Mouse (Mus musculus) midbrain, embryonic 16.5 days (tissue): ENCODE results near the gene Mier1. TPM values are rescaled to one million over a fixed set of nuclear protein-coding genes. Genes with fewer than 3 reads are reported as not detected.

Experiments
- ATAC-seq: fragments of 200-750 bp; cut with Nextera tagmentation; 2 replicates; pipeline ENCODE4 v1.8.0; 2017; ENCODE audit warnings: moderate TSS enrichment
- H3K27ac ChIP-seq: fragments of 300-500 bp; sonication (generic); 2 replicates; pipeline ENCODE4 v1.5.1; 2014; ENCODE audit warnings: mild to moderate bottlenecking, low read length, mixed read lengths
- H3K27me3 ChIP-seq: fragments of 300-500 bp; sonication (generic); 2 replicates; pipeline ENCODE4 v1.6.1; 2014; ENCODE audit warnings: low read depth, low read length, mixed read lengths; ENCODE audit not compliant: control insufficient read depth, insufficient read depth
- H3K36me3 ChIP-seq: fragments of 300-500 bp; sonication (generic); 2 replicates; pipeline ENCODE4 v1.6.1; 2014; ENCODE audit warnings: mild to moderate bottlenecking, low read length, moderate library complexity, mixed read lengths; ENCODE audit not compliant: control insufficient read depth, insufficient read depth
- H3K4me1 ChIP-seq: fragments of 300-500 bp; sonication (generic); 2 replicates; pipeline ENCODE4 v1.6.1; 2014; ENCODE audit warnings: mild to moderate bottlenecking, low read length, mixed read lengths; ENCODE audit not compliant: control insufficient read depth, insufficient read depth
- H3K4me2 ChIP-seq: fragments of 300-500 bp; sonication (generic); 2 replicates; pipeline ENCODE4 v1.6.1; 2014; ENCODE audit warnings: mild to moderate bottlenecking, low read length, mixed read lengths
- H3K4me3 ChIP-seq: fragments of 300-500 bp; sonication (generic); 2 replicates; pipeline ENCODE4 v1.5.1; 2014; ENCODE audit warnings: low read depth, mild to moderate bottlenecking, low read length, moderate library complexity, mixed read lengths
- H3K9ac ChIP-seq: fragments of 300-500 bp; sonication (generic); 2 replicates; pipeline ENCODE4 v1.6.1; 2014; ENCODE audit warnings: low read depth, low read length, mixed read lengths
- H3K9me3 ChIP-seq: fragments of 300-500 bp; sonication (generic); replicated peaks from 2 replicates; pipeline ENCODE4 v1.6.1; 2014; ENCODE audit warnings: mild to moderate bottlenecking, low read length, mixed read lengths; ENCODE audit not compliant: control insufficient read depth, poor library complexity, severe bottlenecking
- WGBS: fragments of 180-500 bp; shearing (Covaris S2); extraction: QIAGEN DNeasy Blood & Tissue Kit; methylation state at CpG from one replicate; pipeline ENCODE4 v1.1.7; 2014; 5-methylcytosine and 5-hydroxymethylcytosine counted together
- polyA plus RNA-seq: library from polyadenylated mRNA; unstranded; fragments of >200 nt; fragmentation: Nextera tagmentation; extraction: Ambion mirVana; gene quantifications from 2 replicates; pipeline ENCODE4 v1.2.1, GENCODE M21; 2015

Gene Mier1
- polyA plus RNA-seq, result 26.7 and 34.4 TPM in 2 replicates

DNA sequence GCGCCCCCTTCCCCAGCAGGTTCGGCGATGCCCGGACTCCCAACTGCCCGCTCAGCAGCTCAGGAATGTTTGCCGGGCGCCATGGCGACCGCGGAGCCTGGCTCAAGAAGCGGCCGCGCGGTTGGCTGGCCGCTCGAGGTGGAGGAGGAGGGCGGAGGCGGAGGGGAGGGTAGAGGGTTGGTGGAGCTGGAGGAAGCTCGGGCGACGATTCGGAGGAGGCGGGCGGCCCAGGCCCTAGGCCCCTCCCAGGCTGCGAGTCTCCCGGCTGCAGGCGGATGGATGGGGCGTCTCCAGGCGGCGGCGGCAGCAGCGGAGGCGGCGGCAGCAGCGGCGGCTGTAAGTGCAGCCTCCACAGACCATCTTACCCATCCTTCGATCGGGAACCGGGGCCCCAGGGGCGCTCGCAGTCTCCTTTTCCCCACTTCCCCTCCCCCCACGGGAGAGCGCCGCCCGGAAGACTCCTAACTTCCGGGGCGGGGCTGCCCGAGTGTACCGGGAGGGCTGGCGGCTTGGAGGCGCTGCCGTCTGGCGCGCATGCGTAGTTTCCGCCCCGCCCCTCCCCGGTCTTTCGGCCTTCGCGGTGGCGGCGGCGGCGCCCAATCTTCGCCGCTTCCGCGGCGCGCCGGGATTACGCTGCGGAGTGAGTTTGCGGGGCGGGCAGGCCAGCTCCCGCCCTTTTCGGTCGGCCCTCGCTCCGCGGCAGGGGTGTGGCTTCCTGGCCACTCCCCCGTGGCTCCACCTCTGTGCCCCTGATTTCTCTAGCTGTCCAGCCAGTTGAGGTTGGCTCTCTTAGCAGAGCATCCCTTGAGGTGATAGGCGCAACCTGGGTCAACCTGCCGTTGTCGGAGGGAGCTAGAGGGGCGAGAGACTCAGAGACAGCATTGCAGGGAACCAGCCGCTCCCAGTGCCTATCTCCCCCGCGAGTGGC, at the start of gene Mier1, which contains the start of gene Wdr78:
Mier1 (plus strand) TSS at position 207 of the 928 bp plus-strand sequence.
Wdr78 (minus strand) TSS at position 372 of the 928 bp plus-strand sequence.
- Histone ChIP-seq H3K27me3 (no peaks in the 10 kb centered on the region), H3K4me3 (peak within 1 kb of the TSS; percentile 86), H3K36me3 (no peaks in the 10 kb centered on the region), H3K9ac (peak within 1 kb of the TSS; percentile 95), H3K9me3 (no peaks in the 10 kb centered on the region), H3K27ac (peak within 1 kb of the TSS; percentile 100), H3K4me2 (peak within 1 kb of the TSS; percentile 77), H3K4me1 (peaks cover 33% of the 10 kb centered on the region)
- peak; percentile 100 for ATAC-seq
- WGBS, result under 1% methylated on average over 79 of the region's 90 CpGs

- Histone ChIP-seq H3K27me3 (no peaks in the 10 kb centered on the region), H3K4me2 (no peak overlapping the region), H3K27ac (no peak overlapping the region), H3K9me3 (no peaks in the 10 kb centered on the region), H3K4me3 (no peak overlapping the region), H3K4me1 (peaks cover 4% of the 10 kb centered on the region; the same call in 1 of the 2 replicates), H3K9ac (no peak overlapping the region), H3K36me3 (peaks cover 3% of the 10 kb centered on the region; the same call in 1 of the 2 replicates)
- ATAC-seq, result no peak
- 80% methylated on average over 2 of the region's 2 CpGs for WGBS
Observed at GRCm38 (mm10) chr4:103064421-103064820, 49.8 kb upstream of the Mier1 start.

GRCm38 (mm10) chr4:103064976-103065375, 49.2 kb upstream of the Mier1 start:
- no peaks in the 10 kb centered on the region for H3K9me3 ChIP-seq
- no peaks in the 10 kb centered on the region for H3K27me3 ChIP-seq
- H3K9ac ChIP-seq, result no peak overlapping the region
- peaks cover 4% of the 10 kb centered on the region; the same call in 1 of the 2 replicates for H3K4me1 ChIP-seq
- H3K36me3 ChIP-seq, result no peaks in the 10 kb centered on the region
- H3K4me2 ChIP-seq, result no peak overlapping the region
- no peak overlapping the region for H3K27ac ChIP-seq
- no peak for ATAC-seq
- H3K4me3 ChIP-seq, result no peak overlapping the region
- WGBS, result 84% methylated on average over 5 of the region's 5 CpGs

- Histone ChIP-seq H3K4me3 (no peak overlapping the region), H3K4me1 (peaks cover 4% of the 10 kb centered on the region; the same call in 1 of the 2 replicates), H3K27me3 (no peaks in the 10 kb centered on the region), H3K36me3 (no peaks in the 10 kb centered on the region), H3K27ac (no peak overlapping the region), H3K4me2 (no peak overlapping the region), H3K9me3 (no peaks in the 10 kb centered on the region), H3K9ac (no peak overlapping the region)
- peak; percentile 39; the same call in 1 of the 2 replicates for ATAC-seq
- 31% methylated on average over 6 of the region's 6 CpGs for WGBS
Observed at GRCm38 (mm10) chr4:103067906-103068655, 46.1 kb upstream of the Mier1 start.

- Histone ChIP-seq H3K9ac (no peak overlapping the region), H3K27me3 (no peaks in the 10 kb centered on the region), H3K4me1 (peaks cover 4% of the 10 kb centered on the region; the same call in 1 of the 2 replicates), H3K4me2 (no peak overlapping the region), H3K27ac (no peak overlapping the region), H3K9me3 (no peaks in the 10 kb centered on the region), H3K36me3 (no peaks in the 10 kb centered on the region), H3K4me3 (no peak overlapping the region)
- no peak for ATAC-seq
- WGBS, result 70% methylated on average over 3 of the region's 3 CpGs
Observed at GRCm38 (mm10) chr4:103070631-103071030, 43.6 kb upstream of the Mier1 start.

GRCm38 (mm10) chr4:103085237-103085636, 29.0 kb upstream of the Mier1 start:
- no peaks in the 10 kb centered on the region for H3K4me1 ChIP-seq
- no peak for ATAC-seq
- 91% methylated on average over 5 of the region's 5 CpGs for WGBS
- H3K9ac ChIP-seq, result no peak overlapping the region
- H3K4me3 ChIP-seq, result no peak overlapping the region
- H3K9me3 ChIP-seq, result no peaks in the 10 kb centered on the region
- no peaks in the 10 kb centered on the region for H3K27me3 ChIP-seq
- no peak overlapping the region for H3K27ac ChIP-seq
- H3K4me2 ChIP-seq, result no peak overlapping the region
- no peaks in the 10 kb centered on the region for H3K36me3 ChIP-seq

DNA sequence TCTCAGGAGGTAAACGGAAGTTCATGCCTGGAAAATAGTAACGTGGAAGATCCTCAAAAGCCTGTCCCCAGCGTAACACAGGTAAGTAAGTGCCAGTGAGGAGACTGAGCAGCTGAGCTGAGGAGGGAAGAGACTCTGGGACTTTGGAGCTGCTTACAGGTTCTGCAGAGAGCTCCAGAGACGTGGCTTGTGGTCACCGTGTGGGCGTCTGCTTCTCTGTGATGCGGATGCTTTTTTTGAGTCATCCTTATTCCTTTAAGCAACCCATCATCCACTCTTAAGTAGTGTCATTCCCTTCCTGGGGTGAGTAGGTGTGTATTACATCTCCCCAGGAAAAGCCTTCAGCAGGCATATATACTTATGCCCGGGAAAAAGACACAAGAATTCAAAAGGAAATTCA, 18.3 kb upstream of the Mier1 start:
- no peak for ATAC-seq
- H3K27ac ChIP-seq, result no peak overlapping the region
- H3K4me2 ChIP-seq, result no peak overlapping the region
- no peaks in the 10 kb centered on the region for H3K36me3 ChIP-seq
- H3K4me1 ChIP-seq, result no peaks in the 10 kb centered on the region
- H3K4me3 ChIP-seq, result no peak overlapping the region
- no peak overlapping the region for H3K9ac ChIP-seq
- 93% methylated on average over 8 of the region's 8 CpGs for WGBS
- H3K27me3 ChIP-seq, result no peaks in the 10 kb centered on the region
- no peaks in the 10 kb centered on the region for H3K9me3 ChIP-seq

DNA sequence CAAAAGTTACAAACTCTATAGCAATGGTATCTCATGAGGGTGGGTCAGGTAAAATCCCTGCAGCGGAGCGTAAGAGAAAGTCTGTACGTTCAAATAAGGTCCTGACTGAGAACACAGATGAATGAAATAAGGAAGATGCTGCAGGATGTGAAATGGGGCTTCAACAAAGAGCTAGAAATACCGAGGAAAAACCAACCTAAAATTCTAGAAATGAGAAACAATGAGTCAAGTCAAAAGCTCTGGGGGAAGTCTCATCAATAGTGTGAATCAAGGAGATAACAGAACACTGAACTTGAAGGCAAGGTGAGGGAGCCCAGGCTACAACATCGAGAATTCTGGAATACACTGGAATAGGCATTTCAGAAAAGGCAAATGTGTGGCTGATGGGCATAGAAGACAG, 15.7 kb upstream of the Mier1 start:
- H3K27me3 ChIP-seq, result no peaks in the 10 kb centered on the region
- no peak overlapping the region for H3K27ac ChIP-seq
- no peak for ATAC-seq
- no peaks in the 10 kb centered on the region for H3K4me1 ChIP-seq
- H3K4me3 ChIP-seq, result no peak overlapping the region
- H3K9ac ChIP-seq, result no peak overlapping the region
- H3K36me3 ChIP-seq, result no peaks in the 10 kb centered on the region
- 90% methylated on average over 5 of the region's 5 CpGs for WGBS
- H3K4me2 ChIP-seq, result no peak overlapping the region
- H3K9me3 ChIP-seq, result no peaks in the 10 kb centered on the region
